Mouse (Mus musculus) cerebellum, adult 9-11 months (tissue): Measurements from ENCODE around the gene Pid1.

Source experiments
- DNase-seq: peaks from one replicate; pipeline ENCODE4 v3.0.0; 2022

Gene Pid1

DNA sequence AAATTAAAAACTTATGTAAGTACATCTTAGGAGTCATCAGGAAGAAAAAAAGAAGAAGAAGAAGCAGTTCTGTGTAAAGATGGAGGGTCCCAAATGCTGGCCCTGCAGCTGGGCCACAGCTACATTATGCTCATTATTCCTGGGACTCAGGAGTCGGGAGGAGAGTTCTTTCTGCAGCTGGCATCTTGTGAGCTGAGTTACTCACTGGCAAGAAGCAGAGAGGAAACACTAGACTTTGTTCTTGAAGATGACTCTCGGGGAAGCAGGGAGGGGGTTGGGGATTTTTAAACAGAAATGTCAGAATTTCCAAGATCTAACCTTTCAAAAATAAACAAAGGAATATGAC lies 208.4 kb downstream of the Pid1 start:
- DNase-seq: no peak

DNA sequence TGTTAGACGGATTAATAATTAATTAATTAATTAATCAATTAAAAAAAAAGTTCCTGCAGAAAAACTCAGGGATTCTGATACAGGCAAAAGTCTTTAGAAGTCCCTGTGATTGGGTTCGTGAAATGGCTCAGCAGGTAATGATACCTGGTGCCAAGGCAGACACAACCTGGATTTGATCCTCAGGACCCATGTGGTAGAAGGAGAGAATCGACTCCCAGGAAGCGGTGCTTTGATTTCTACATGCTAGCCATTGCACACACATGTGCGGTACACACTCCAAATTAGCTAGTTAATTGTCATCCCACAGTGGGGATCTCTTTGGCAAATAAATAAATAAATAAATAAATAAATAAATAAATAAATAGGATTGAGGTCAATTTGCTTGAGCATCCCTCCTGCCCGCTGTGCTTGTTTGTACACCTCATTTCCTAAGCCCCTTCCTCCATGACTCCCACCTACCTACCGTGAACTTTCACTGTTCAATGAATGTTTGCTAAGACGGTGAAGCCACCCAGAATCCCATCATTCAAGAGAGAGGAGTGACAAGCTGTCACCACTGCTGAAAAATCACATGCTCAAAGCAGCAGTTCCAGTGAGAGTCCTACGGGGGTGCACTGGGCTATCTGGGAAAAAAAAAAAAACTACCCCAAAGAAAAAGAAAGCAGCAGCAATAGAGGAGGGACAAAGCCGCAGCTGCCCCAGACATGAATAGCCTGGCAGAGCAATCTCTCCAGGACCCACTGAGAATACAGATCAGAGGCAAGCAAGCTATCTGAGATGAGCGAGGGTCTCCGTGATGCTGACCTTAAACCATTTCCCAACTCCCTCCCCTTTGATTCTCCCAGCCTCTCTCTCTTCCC lies 209.0 kb downstream of the Pid1 start:
- no peak for DNase-seq

DNA sequence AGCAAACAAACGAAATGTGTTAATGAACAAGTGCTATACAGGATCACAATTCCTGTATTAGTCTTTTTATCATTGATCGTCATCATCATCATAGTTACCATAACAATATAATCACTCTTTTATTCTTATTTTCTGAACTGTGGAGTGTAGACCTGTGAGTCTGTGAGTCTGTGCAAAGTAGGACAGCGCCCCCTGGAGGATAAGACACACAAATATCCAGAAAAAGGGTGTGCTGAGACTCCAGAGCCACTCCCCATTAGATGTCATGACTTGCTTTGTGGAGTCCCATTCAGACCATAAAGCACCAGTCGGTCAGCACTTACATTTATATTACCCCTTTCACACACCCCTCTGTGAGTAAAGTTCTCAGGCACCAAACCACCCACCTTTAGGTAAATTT lies 210.0 kb downstream of the Pid1 start:
- no peak for DNase-seq

- no peak for DNase-seq
These were observed 222.4 kb downstream of the Pid1 start for GRCm38 (mm10) chr1:84141561-84141960.

DNA sequence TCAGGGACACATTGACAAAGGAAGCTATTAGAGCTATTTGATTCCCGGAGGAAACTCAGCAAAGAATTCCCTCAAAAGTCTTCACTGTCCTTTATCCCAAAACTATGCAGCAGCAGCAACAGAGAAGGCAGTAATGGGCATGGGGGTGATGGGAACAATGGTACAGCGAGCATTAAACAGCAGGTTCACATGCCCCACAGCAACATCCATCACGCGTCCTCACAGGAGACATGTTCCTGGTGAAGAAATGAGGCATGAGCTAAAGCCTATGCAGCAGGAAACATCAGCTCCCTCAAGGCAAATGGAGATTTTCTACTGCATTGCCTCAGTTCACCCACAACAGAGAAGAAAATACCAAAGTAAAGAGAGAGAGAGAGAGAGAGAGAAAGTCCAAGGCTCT lies 231.5 kb downstream of the Pid1 start:
- DNase-seq: no peak

DNA sequence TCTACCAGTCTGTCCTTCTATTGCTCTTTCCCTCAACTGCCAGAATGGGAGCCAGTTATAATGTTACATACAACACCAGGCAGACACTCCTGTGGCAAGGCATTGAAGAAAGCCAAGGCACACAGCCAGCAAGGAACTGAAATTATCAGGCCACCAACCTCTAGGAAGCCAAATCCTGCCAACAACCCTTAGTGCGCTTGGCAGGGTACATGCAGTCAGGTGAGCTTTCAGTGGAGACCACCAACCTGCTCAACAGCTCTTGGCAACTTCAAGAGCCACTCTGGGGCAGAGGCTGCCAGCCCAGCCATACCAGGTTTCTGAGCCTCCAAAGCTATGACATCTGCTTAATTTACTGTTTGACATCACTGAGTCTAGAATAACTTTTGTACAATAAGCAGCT lies 232.2 kb downstream of the Pid1 start:
- peak; percentile 26 for DNase-seq

- DNase-seq: peak; percentile 7
These were observed 235.5 kb downstream of the Pid1 start for GRCm38 (mm10) chr1:84128510-84128909.

GRCm38 (mm10) chr1:84119306-84119705 lies 244.7 kb downstream of the Pid1 start:
- no peak for DNase-seq

DNA sequence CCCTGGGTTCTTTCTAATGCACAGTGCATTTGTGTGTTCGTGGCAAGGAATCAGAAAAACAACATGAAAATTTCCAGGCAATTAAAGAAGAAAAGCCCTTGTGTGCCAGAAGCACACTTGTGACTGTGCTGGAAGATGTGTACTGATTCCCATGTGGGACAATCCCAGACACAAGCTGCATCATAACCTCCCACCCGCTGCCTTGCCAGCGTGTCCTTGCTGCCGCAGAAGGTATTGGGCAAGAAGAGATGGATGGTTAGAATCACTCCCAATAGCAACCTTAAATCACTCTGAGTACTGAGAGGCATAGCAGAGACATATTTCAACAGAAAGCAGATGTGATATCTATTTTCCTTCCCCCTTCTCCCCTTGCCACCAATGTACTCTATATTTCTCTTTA lies 257.2 kb downstream of the Pid1 start:
- no peak for DNase-seq

- no peak for DNase-seq
These were observed 261.9 kb downstream of the Pid1 start for GRCm38 (mm10) chr1:84102052-84102451.

DNA sequence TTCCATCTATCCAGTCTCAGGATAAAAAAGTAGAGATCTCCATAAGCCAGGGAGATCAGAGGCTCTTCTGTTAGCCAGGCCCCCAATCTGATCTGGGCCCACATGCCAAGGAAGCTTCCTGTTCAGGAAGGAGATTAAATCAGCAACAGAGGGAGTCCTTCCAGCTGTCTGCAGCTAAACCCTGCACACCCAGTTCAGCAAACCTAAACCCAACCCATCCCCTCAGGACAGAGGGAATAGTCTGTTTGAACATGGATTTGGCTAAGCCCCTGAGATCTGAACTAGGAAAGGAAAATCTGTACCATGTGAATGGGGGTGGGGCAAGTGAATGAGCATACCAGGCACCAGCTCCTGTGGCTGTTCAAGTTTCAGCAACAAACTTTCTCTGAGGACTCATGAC lies 266.6 kb downstream of the Pid1 start:
- DNase-seq: no peak

DNA sequence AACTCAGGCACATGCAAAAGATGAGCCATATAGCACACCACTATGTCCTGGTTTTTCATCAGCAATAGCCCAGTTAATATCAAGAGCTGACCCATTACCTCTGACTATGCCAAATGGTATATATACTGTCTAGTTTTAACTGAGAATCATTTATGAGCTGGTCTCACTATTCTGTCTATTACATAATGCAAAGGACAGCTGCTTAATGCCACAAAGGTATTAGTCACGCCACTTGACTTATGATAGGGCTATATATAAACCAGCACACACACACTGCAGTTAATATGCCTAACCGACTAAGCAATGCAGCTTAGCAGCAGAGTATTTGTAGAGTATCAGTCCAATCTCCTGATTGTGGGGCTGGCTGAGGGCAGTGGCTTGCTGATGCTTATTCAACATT lies 270.7 kb downstream of the Pid1 start:
- DNase-seq: no peak

- no peak for DNase-seq
These were observed 274.3 kb downstream of the Pid1 start for GRCm38 (mm10) chr1:84089664-84090063.

GRCm38 (mm10) chr1:84087957-84088356 lies 276.0 kb downstream of the Pid1 start:
- no peak for DNase-seq

GRCm38 (mm10) chr1:84087325-84087724 lies 276.7 kb downstream of the Pid1 start:
- no peak for DNase-seq

DNA sequence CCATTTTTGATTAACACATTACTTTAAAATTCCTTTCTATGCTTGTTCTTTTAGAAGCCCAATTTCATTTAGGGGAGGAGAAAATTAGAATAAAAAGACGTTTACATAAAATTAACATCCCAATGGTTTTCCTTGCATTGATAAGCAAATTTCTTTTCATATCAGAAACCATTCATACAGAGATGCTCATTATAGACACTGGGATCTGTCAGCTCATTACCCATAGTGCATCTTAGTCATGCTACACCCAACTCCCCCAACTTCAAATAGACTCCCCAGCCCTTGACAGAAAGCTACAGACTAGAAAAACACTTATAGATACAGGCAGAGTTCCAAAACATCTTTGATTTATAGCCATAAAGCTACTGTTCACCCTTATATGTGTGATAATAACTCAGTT lies 277.5 kb downstream of the Pid1 start:
- DNase-seq: no peak

DNA sequence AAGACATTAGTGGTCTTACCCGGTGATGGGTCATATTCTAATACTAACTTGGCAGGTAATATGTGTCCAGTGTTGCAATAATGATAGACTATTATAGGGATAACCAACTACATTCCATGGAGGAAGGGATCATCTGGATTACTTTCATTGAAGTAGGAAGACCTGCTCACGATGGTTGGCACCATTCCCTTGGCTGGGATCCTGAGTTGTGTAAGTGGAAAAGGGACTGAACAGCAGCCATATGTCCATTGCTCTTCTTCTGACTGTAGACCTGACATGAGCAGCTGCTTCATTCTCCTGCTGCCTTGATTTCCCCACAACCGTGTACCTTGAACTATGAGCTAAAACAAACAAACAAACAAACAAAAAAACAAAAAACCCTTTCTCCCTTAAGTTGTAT lies 278.6 kb downstream of the Pid1 start:
- peak; percentile 8 for DNase-seq

- no peak for DNase-seq
These were observed 284.4 kb downstream of the Pid1 start for GRCm38 (mm10) chr1:84079566-84079965.

DNA sequence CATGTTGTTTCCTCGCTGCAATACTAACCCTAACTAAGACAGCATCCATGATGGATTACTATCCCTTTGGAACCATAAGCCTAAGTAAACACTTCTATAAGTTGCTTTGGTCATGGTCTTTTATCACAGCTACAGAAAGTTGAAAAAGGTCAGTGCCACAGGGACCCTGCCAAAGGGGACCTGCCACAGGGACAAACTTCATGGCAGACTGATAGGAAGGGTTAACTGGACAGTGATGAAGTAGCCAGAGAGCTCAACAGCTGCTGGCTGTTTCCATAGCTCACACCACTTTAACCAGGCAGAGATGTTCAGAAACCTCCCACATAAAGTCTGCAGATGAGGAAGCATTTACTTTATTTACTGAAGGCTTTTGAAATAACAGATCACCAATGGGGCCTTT lies 287.0 kb downstream of the Pid1 start:
- DNase-seq: no peak

DNA sequence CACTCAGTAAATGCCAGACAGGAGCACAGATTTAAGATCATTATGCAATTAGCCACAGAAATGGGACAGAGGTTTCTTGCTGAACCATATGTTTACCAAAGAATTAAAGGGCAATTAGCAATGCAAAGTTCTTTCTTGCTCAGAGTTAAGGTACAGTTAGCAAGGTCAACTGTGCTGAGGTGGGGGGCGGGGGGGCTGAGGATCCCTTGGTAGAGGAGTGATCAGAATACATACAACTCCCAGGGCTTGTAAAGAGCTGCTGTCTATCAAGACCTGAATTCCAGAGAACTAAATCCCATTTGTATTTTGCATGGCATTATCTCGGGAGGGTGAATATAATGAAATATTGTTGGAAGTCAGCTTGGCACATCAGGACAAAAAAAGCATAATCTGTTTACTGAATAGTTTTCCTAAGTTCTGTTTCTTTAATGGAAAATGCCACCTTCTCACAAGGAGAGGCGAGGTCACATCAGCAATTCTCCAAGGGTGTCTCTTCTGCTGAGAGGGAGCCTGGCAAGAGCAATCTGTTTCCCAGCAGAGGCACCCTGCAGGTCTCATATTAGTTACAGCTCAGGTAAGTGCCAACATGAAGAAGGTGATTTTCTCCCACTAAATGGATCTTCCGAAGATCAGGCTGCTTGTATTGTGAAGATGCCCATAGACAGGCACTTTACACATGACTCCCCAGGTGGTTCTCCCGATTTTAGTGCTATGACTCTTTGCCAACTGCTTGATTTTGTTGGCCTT lies 306.9 kb downstream of the Pid1 start:
- DNase-seq: peak; percentile 16

DNA sequence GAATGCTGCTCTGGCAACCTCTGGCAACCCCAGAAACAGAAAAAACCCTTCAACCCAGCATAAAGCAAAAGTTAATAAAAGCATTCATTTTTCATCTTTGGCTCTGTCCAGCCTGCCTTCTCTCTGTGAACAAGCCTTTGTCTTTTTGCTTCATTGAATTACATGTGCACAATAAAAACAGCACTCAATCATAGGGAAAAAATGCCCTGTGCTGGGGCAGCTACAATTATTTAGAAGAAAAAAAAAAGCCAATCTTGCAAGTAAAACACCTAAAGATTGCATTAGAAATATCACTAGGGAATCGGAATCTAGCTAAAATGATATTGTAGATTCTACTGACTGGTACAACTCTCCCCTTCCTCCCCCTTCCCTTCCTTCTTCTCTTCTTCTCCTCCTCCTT lies 307.7 kb downstream of the Pid1 start:
- DNase-seq: no peak

- DNase-seq: no peak
These were observed 338.2 kb downstream of the Pid1 start for GRCm38 (mm10) chr1:84025746-84026145.

- DNase-seq: no peak
These were observed 351.1 kb downstream of the Pid1 start for GRCm38 (mm10) chr1:84012871-84013375.

DNA sequence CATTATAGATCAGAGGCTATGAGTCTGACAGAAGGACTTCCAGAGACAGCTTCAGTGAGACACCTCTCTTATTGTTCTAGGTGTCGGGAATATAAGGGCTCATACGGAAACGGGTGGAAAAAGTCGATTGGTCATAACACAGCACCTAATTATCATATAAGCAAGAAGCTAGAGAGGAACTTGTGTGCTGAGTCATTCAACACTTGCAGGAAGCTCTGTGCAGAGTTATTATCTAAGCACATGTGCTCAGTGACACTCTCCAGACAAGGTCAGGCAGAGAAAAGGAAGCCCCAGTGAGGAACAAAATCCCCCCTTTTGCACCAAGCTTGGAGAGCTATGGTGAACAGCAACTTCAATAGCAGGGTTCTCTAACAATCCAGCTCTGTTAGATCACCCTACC lies 361.4 kb downstream of the Pid1 start:
- DNase-seq: no peak
